Mouse (Mus musculus): ENCODE measurements around the gene Sptlc2. TPM values are rescaled to one million over a fixed set of nuclear protein-coding genes. Genes with fewer than 3 reads are reported as not detected.

Sptlc2 gene
- polyA plus RNA-seq (2015; fragmentation: Nextera tagmentation; extraction: Ambion mirVana) = 131 and 134 TPM in 2 replicates

- no peaks in the 10 kb centered on the region for H3K9me3 ChIP-seq (replicated peaks; ENCODE audit: low read length)
- no peaks in the 10 kb centered on the region for H3K36me3 ChIP-seq (ENCODE audit: insufficient read depth, low read length)
- peaks cover 10% of the 10 kb centered on the region; the same call in 1 of the 2 replicates for H3K4me1 ChIP-seq (replicated peaks; ENCODE audit: insufficient read depth, low read length)
- ATAC-seq (replicated peaks; ENCODE audit: low FRiP score, low read depth) = peak; percentile 99
- peak within 1 kb of the TSS; percentile 94 for H3K9ac ChIP-seq (ENCODE audit: low read depth, low read length)
- peak within 1 kb of the TSS; percentile 85 for H3K4me2 ChIP-seq (ENCODE audit: low read length)
- peak within 1 kb of the TSS; percentile 98 for H3K4me3 ChIP-seq (replicated peaks; ENCODE audit: low read depth, low read length)
- TF ChIP-seq CTCF (IDR thresholded peaks at IDR 0.05; ENCODE audit: low read depth) = peak; percentile 41; the same call in 1 of the 2 replicates
- under 1% methylated on average over 45 of the region's 45 CpGs for WGBS
- peak within 1 kb of the TSS; percentile 94 for H3K27ac ChIP-seq
- DNase-seq (ENCODE audit: low spot score) = peak; percentile 100
- H3K27me3 ChIP-seq (ENCODE audit: insufficient read depth, low read length) = no peaks in the 10 kb centered on the region
Observed at GRCm38 (mm10) chr12:87388122-87388774, at the start of gene Sptlc2. Gene Sptlc2 (minus strand): TSS chr12:87388355.

GRCm38 (mm10) chr12:87428885-87429284 lies 40.7 kb upstream of the Sptlc2 start:
- Histone ChIP-seq H3K4me2 (ENCODE audit: low read length) (no peak overlapping the region), H3K9me3 (replicated peaks; ENCODE audit: low read length) (no peaks in the 10 kb centered on the region), H3K27me3 (ENCODE audit: insufficient read depth, low read length) (no peaks in the 10 kb centered on the region), H3K36me3 (ENCODE audit: insufficient read depth, low read length) (peaks cover 69% of the 10 kb centered on the region), H3K9ac (ENCODE audit: low read depth, low read length) (no peak overlapping the region), H3K27ac (no peak overlapping the region), H3K4me3 (replicated peaks; ENCODE audit: low read depth, low read length) (no peak overlapping the region), H3K4me1 (replicated peaks; ENCODE audit: insufficient read depth, low read length) (no peaks in the 10 kb centered on the region)
- TF ChIP-seq CTCF (IDR thresholded peaks at IDR 0.05; ENCODE audit: low read depth) = no peak
- ATAC-seq (replicated peaks; ENCODE audit: low FRiP score, low read depth) (no peak), DNase-seq (ENCODE audit: low spot score) (no peak)
- WGBS = 82% methylated on average over 8 of the region's 8 CpGs

- DNase-seq (ENCODE audit: low spot score) = no peak
- TF ChIP-seq CTCF (IDR thresholded peaks at IDR 0.05; ENCODE audit: low read depth) = no peak
- no peak overlapping the region for H3K4me3 ChIP-seq (replicated peaks; ENCODE audit: low read depth, low read length)
- no peaks in the 10 kb centered on the region for H3K9me3 ChIP-seq (replicated peaks; ENCODE audit: low read length)
- H3K27me3 ChIP-seq (ENCODE audit: insufficient read depth, low read length) = no peaks in the 10 kb centered on the region
- no peak for ATAC-seq (replicated peaks; ENCODE audit: low FRiP score, low read depth)
- no peaks in the 10 kb centered on the region for H3K4me1 ChIP-seq (replicated peaks; ENCODE audit: insufficient read depth, low read length)
- no peak overlapping the region for H3K4me2 ChIP-seq (ENCODE audit: low read length)
- no peak overlapping the region for H3K27ac ChIP-seq
- H3K36me3 ChIP-seq (ENCODE audit: insufficient read depth, low read length) = peaks cover 63% of the 10 kb centered on the region
- H3K9ac ChIP-seq (ENCODE audit: low read depth, low read length) = no peak overlapping the region
- WGBS = 89% methylated on average over 2 of the region's 2 CpGs
Observed at GRCm38 (mm10) chr12:87428295-87428694, 40.1 kb upstream of the Sptlc2 start.

GRCm38 (mm10) chr12:87426354-87427031 lies 38.3 kb upstream of the Sptlc2 start:
- WGBS = 85% methylated on average over 5 of the region's 5 CpGs
- H3K4me2 ChIP-seq (ENCODE audit: low read length) = no peak overlapping the region
- no peaks in the 10 kb centered on the region for H3K4me1 ChIP-seq (replicated peaks; ENCODE audit: insufficient read depth, low read length)
- TF ChIP-seq CTCF (IDR thresholded peaks at IDR 0.05; ENCODE audit: low read depth) = no peak
- H3K36me3 ChIP-seq (ENCODE audit: insufficient read depth, low read length) = peaks cover 48% of the 10 kb centered on the region
- H3K9me3 ChIP-seq (replicated peaks; ENCODE audit: low read length) = no peaks in the 10 kb centered on the region
- no peaks in the 10 kb centered on the region for H3K27me3 ChIP-seq (ENCODE audit: insufficient read depth, low read length)
- H3K27ac ChIP-seq = 0 out of 2 replicates have a peak overlapping the region, but pooled peaks have one; percentile 4
- ATAC-seq (replicated peaks; ENCODE audit: low FRiP score, low read depth) = peak; percentile 47; the same call in 1 of the 2 replicates
- no peak overlapping the region for H3K4me3 ChIP-seq (replicated peaks; ENCODE audit: low read depth, low read length)
- no peak for DNase-seq (ENCODE audit: low spot score)
- H3K9ac ChIP-seq (ENCODE audit: low read depth, low read length) = no peak overlapping the region

GRCm38 (mm10) chr12:87424516-87424915 lies 36.4 kb upstream of the Sptlc2 start:
- DNase-seq (ENCODE audit: low spot score) (no peak), ATAC-seq (replicated peaks; ENCODE audit: low FRiP score, low read depth) (no peak)
- no peaks in the 10 kb centered on the region for H3K27me3 ChIP-seq (ENCODE audit: insufficient read depth, low read length)
- no peaks in the 10 kb centered on the region for H3K4me1 ChIP-seq (replicated peaks; ENCODE audit: insufficient read depth, low read length)
- no peak for TF ChIP-seq CTCF (IDR thresholded peaks at IDR 0.05; ENCODE audit: low read depth)
- H3K4me2 ChIP-seq (ENCODE audit: low read length) = no peak overlapping the region
- H3K36me3 ChIP-seq (ENCODE audit: insufficient read depth, low read length) = peaks cover 31% of the 10 kb centered on the region
- no peaks in the 10 kb centered on the region for H3K9me3 ChIP-seq (replicated peaks; ENCODE audit: low read length)
- H3K27ac ChIP-seq = no peak overlapping the region
- no peak overlapping the region for H3K9ac ChIP-seq (ENCODE audit: low read depth, low read length)
- H3K4me3 ChIP-seq (replicated peaks; ENCODE audit: low read depth, low read length) = no peak overlapping the region
- WGBS = 33% methylated on average over 3 of the region's 3 CpGs

GRCm38 (mm10) chr12:87423700-87424099 lies 35.5 kb upstream of the Sptlc2 start:
- H3K4me3 ChIP-seq (replicated peaks; ENCODE audit: low read depth, low read length) = no peak overlapping the region
- no peak overlapping the region for H3K27ac ChIP-seq
- no peak overlapping the region for H3K9ac ChIP-seq (ENCODE audit: low read depth, low read length)
- no peak for DNase-seq (ENCODE audit: low spot score)
- H3K4me2 ChIP-seq (ENCODE audit: low read length) = no peak overlapping the region
- ATAC-seq (replicated peaks; ENCODE audit: low FRiP score, low read depth) = no peak
- no peaks in the 10 kb centered on the region for H3K4me1 ChIP-seq (replicated peaks; ENCODE audit: insufficient read depth, low read length)
- no peaks in the 10 kb centered on the region for H3K9me3 ChIP-seq (replicated peaks; ENCODE audit: low read length)
- 54% methylated on average over 1 of the region's 1 CpGs for WGBS
- no peaks in the 10 kb centered on the region for H3K27me3 ChIP-seq (ENCODE audit: insufficient read depth, low read length)
- peaks cover 22% of the 10 kb centered on the region for H3K36me3 ChIP-seq (ENCODE audit: insufficient read depth, low read length)
- no peak for TF ChIP-seq CTCF (IDR thresholded peaks at IDR 0.05; ENCODE audit: low read depth)
